Mouse (Mus musculus) central nervous system, embryonic 11.5 days (tissue): ENCODE measurements around the gene Tas2r117. TPM values are rescaled to one million over a fixed set of nuclear protein-coding genes. Genes with fewer than 3 reads are reported as not detected.

Experiments used
- polyA plus RNA-seq: library from polyadenylated mRNA; depleted of rRNA; stranded (reverse); fragments of >200 nt; gene quantifications from 2 replicates; pipeline ENCODE4 v1.2.3, GENCODE M21; 2012; rRNA removed

Gene Tas2r117
- not detected in 2 replicates for polyA plus RNA-seq

DNA sequence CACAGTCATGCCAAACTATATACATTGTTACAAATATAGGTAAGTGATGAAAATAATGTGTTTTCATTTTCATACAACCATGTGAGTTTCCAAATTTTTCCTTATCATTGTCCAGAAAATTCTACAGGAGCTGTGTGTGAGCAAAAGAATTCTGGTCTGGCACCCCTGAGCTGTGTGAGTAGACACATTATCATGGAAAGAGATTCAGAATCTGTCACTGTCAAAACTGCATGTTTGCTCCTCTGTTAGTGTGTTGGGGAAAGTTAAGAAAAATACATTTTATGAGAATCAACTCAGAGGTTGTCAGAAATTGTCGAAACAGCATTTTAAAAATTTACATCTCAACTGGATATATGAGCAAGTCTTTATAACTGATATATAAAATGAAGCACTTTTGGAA is at the start of gene Tas2r117:
TSS of gene Tas2r117 (plus strand) at position 301 of the 400 bp plus-strand sequence.

GRCm38 (mm10) chr6:132754430-132754829 is 48.2 kb upstream of the Tas2r117 start, which contains the start of gene Tas2r124:
Gene Tas2r124, plus strand, starts transcription at chr6:132754730.

GRCm38 (mm10) chr6:132761831-132762230 is 40.8 kb upstream of the Tas2r117 start, which contains the start of gene Tas2r102:
Gene Tas2r102, plus strand, starts transcription at chr6:132762131.

GRCm38 (mm10) chr6:132778062-132778461 is 24.6 kb upstream of the Tas2r117 start, which contains the start of gene Tas2r136:
Gene Tas2r136, minus strand, starts transcription at chr6:132778162.

DNA sequence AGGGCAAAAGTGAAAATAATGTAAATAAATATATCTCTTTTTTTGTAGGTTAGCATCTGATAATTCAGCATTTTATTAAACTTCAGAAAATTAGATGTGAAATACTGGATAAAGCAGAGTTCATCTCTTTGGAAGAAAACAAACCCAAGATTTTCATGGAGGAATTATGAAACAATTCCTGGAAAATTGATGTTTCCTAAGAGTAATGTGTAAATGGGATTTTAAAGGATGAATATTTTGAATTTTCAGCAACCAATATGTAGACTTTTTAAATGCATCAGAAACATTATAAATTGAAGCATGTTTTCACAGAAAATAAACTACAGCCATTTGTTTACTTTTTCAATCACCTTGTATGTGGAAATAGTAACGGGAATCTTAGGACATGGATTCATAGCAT is 44.2 kb downstream of the Tas2r117 start, which contains the start of gene Tas2r123:
TSS of gene Tas2r123 (plus strand) at position 301 of the 400 bp plus-strand sequence.

Other genes starting within 250 kb of the Tas2r117 start
- not detected in 2 replicates for gene Prh1, start 233.0 kb upstream of the Tas2r117 start, polyA plus RNA-seq
- not detected in 2 replicates for gene Prp2, start 206.9 kb upstream of the Tas2r117 start, polyA plus RNA-seq
- gene A630073D07Rik, start 151.3 kb upstream of the Tas2r117 start, polyA plus RNA-seq: not detected in 2 replicates
- gene Tas2r120, start 145.9 kb upstream of the Tas2r117 start, polyA plus RNA-seq: not detected in 2 replicates
- gene Tas2r121, start 101.8 kb upstream of the Tas2r117 start, polyA plus RNA-seq: not detected in 2 replicates
- not detected in 2 replicates for gene Tas2r122, start 90.9 kb upstream of the Tas2r117 start, polyA plus RNA-seq
- not detected in 2 replicates for gene Tas2r115, start 64.8 kb upstream of the Tas2r117 start, polyA plus RNA-seq
- not detected in 2 replicates for gene Tas2r124, start 48.1 kb upstream of the Tas2r117 start, polyA plus RNA-seq
- gene Tas2r102, start 40.7 kb upstream of the Tas2r117 start, polyA plus RNA-seq: not detected in 2 replicates
- not detected in 2 replicates for gene Tas2r136, start 24.7 kb upstream of the Tas2r117 start, polyA plus RNA-seq
- gene Tas2r123, start 44.3 kb downstream of the Tas2r117 start, polyA plus RNA-seq: not detected in 2 replicates
- gene Tas2r116, start 52.6 kb downstream of the Tas2r117 start, polyA plus RNA-seq: not detected in 2 replicates
- gene Tas2r110, start 65.2 kb downstream of the Tas2r117 start, polyA plus RNA-seq: not detected in 2 replicates
- not detected in 2 replicates for gene Tas2r113, start 90.2 kb downstream of the Tas2r117 start, polyA plus RNA-seq
- gene Tas2r125, start 106.8 kb downstream of the Tas2r117 start, polyA plus RNA-seq: not detected in 2 replicates
- gene Tas2r129, start 148.3 kb downstream of the Tas2r117 start, polyA plus RNA-seq: not detected in 2 replicates
- gene Tas2r131, start 155.1 kb downstream of the Tas2r117 start, polyA plus RNA-seq: not detected in 2 replicates
- gene Tas2r109, start 178.1 kb downstream of the Tas2r117 start, polyA plus RNA-seq: not detected in 2 replicates
- gene Tas2r103, start 234.3 kb downstream of the Tas2r117 start, polyA plus RNA-seq: not detected in 2 replicates